Mouse (Mus musculus) kidney, postnatal 14 days (tissue): ENCODE results near the gene Mecom.
A peak's percentile ranks its signal among the peaks of the same experiment; 100 is the strongest.

ENCODE experiments used
- DNase-seq: peaks from one replicate; pipeline ENCODE4 v3.0.0; 2022; ENCODE audit warnings: mixed read lengths

Mecom gene

GRCm38 (mm10) chr3:30513314-30513997 lies 34.4 kb downstream of the Mecom start:
- no peak for DNase-seq

GRCm38 (mm10) chr3:30512459-30513030 lies 35.3 kb downstream of the Mecom start:
- peak; percentile 20 for DNase-seq

- DNase-seq, result no peak
Measured at GRCm38 (mm10) chr3:30511796-30512195, 36.0 kb downstream of the Mecom start.

GRCm38 (mm10) chr3:30511062-30511640 lies 36.7 kb downstream of the Mecom start:
- DNase-seq, result peak; percentile 18

GRCm38 (mm10) chr3:30510646-30511045 lies 37.2 kb downstream of the Mecom start:
- peak; percentile 8 for DNase-seq

GRCm38 (mm10) chr3:30510105-30510504 lies 37.7 kb downstream of the Mecom start:
- peak; percentile 27 for DNase-seq

- peak; percentile 79 for DNase-seq
Measured at GRCm38 (mm10) chr3:30508930-30509910, 38.6 kb downstream of the Mecom start.

- peak; percentile 89 for DNase-seq
Measured at GRCm38 (mm10) chr3:30508296-30508929, 39.4 kb downstream of the Mecom start.

GRCm38 (mm10) chr3:30507576-30508295 lies 40.1 kb downstream of the Mecom start:
- peak; percentile 51 for DNase-seq

GRCm38 (mm10) chr3:30507028-30507575 lies 40.7 kb downstream of the Mecom start:
- peak; percentile 67 for DNase-seq

GRCm38 (mm10) chr3:30506329-30507027 lies 41.3 kb downstream of the Mecom start:
- DNase-seq, result no peak

- peak; percentile 20 for DNase-seq
Measured at GRCm38 (mm10) chr3:30505741-30506251, 42.0 kb downstream of the Mecom start.

GRCm38 (mm10) chr3:30504561-30504960 lies 43.2 kb downstream of the Mecom start:
- DNase-seq, result no peak

GRCm38 (mm10) chr3:30503821-30504220 lies 44.0 kb downstream of the Mecom start:
- peak; percentile 30 for DNase-seq

GRCm38 (mm10) chr3:30498202-30498828 lies 49.5 kb downstream of the Mecom start:
- no peak for DNase-seq

- DNase-seq, result no peak
Measured at GRCm38 (mm10) chr3:30494371-30494770, 53.4 kb downstream of the Mecom start.

GRCm38 (mm10) chr3:30488808-30489207 lies 59.0 kb downstream of the Mecom start:
- DNase-seq, result no peak

GRCm38 (mm10) chr3:30486422-30486821 lies 61.4 kb downstream of the Mecom start:
- DNase-seq, result no peak

- DNase-seq, result no peak
Measured at GRCm38 (mm10) chr3:30483006-30483684, 64.7 kb downstream of the Mecom start.
